Mouse (Mus musculus) MEL (cell line): ENCODE data around the gene Slc29a1. TPM values are rescaled to one million over a fixed set of nuclear protein-coding genes. Genes with fewer than 3 reads are reported as not detected.

ENCODE experiments used
- DNase-seq: peaks from one replicate; pipeline ENCODE4 v3.0.0; 2011; ENCODE audit warnings: low read depth, low spot score
- H3K27ac ChIP-seq: 2 replicates; pipeline ENCODE4 v1.5.1; 2012; ENCODE audit warnings: low read depth, mild to moderate bottlenecking, control low read depth, low read length, moderate library complexity; ENCODE audit not compliant: control insufficient read depth
- H3K27me3 ChIP-seq, 2 experiments: fragments of 150-350 bp in 1 of 2; sonication (generic) in 1 of 2; 2 replicates each; pipeline ENCODE4 v1.6.1; 2012; ENCODE audit warnings: low read length in 2 of 2, mild to moderate bottlenecking in 2 of 2, improper control_type of control experiment in 1 of 2, moderate library complexity in 1 of 2; ENCODE audit not compliant: insufficient read depth in 2 of 2, control insufficient read depth in 1 of 2
- H3K36me3 ChIP-seq, 2 experiments: 2 replicates each; pipeline ENCODE4 v1.6.1; 2012 to 2014; ENCODE audit warnings: low read length in 2 of 2, improper control_type of control experiment in 1 of 2, inconsistent platforms in 1 of 2, mild to moderate bottlenecking in 1 of 2; ENCODE audit not compliant: insufficient read depth in 2 of 2, control insufficient read depth in 1 of 2
- H3K4me1 ChIP-seq, 2 experiments: fragments of 150-350 bp in 1 of 2; sonication (generic) in 1 of 2; 2 replicates each; pipeline ENCODE4 v1.6.1; 2012; ENCODE audit warnings: low read length in 2 of 2, improper control_type of control experiment in 1 of 2, mild to moderate bottlenecking in 1 of 2; ENCODE audit not compliant: insufficient read depth in 2 of 2, control insufficient read depth in 1 of 2
- H3K4me3 ChIP-seq, 2 experiments: fragments of 150-350 bp in 1 of 2; sonication (generic) in 1 of 2; 2 replicates each; pipeline ENCODE4 v1.5.1; 2012; ENCODE audit warnings: low read depth in 2 of 2, low read length in 2 of 2, mild to moderate bottlenecking in 2 of 2, moderate library complexity in 2 of 2, control low read depth in 1 of 2, improper control_type of control experiment in 1 of 2; ENCODE audit not compliant: control insufficient read depth in 1 of 2, insufficient read depth in 1 of 2
- H3K79me2 ChIP-seq: 2 replicates; pipeline ENCODE4 v1.6.1; 2012; ENCODE audit warnings: mild to moderate bottlenecking, low read length, moderate library complexity; ENCODE audit not compliant: control insufficient read depth, poor library complexity, insufficient read depth
- H3K9ac ChIP-seq: 2 replicates; pipeline ENCODE4 v1.6.1; 2012; ENCODE audit warnings: low read depth, mild to moderate bottlenecking, control low read depth, low read length, moderate library complexity; ENCODE audit not compliant: control insufficient read depth, poor library complexity, severe bottlenecking
- H3K9me3 ChIP-seq: fragments of 150-350 bp; sonication (generic); replicated peaks from 2 replicates; pipeline ENCODE4 v1.6.1; 2012; ENCODE audit warnings: mild to moderate bottlenecking, low read length, improper control_type of control experiment, moderate library complexity; ENCODE audit not compliant: insufficient read depth
- BHLHE40 ChIP-seq: IDR thresholded peaks from 2 replicates; pipeline ENCODE4 v1.6.1; 2012; ENCODE audit warnings: low read depth, mild to moderate bottlenecking, inconsistent platforms, low read length, improper control_type of control experiment, borderline replicate concordance
- CHD1 ChIP-seq: IDR thresholded peaks from 2 replicates; pipeline ENCODE4 v1.6.1; 2012; ENCODE audit warnings: low read depth, mild to moderate bottlenecking, inconsistent platforms, low read length, improper control_type of control experiment
- CHD2 ChIP-seq: IDR thresholded peaks from 2 replicates; pipeline ENCODE4 v1.6.1; 2011; ENCODE audit warnings: low read length, improper control_type of control experiment
- E2F4 ChIP-seq: IDR thresholded peaks from 2 replicates; pipeline ENCODE4 v1.6.1; 2011; ENCODE audit warnings: low read depth, low read length, improper control_type of control experiment, borderline replicate concordance
- ELF1 ChIP-seq: IDR thresholded peaks from 2 replicates; pipeline ENCODE4 v1.6.1; 2014; ENCODE audit warnings: low read depth, mild to moderate bottlenecking, inconsistent platforms, low read length, improper control_type of control experiment, moderate library complexity
- EP300 ChIP-seq, 2 experiments: IDR thresholded peaks; 2 replicates each; pipeline ENCODE4 v1.6.1; 2011; ENCODE audit warnings: improper control_type of control experiment in 2 of 2, low read length in 2 of 2, low read depth in 1 of 2, mild to moderate bottlenecking in 1 of 2
- ETS1 ChIP-seq: IDR thresholded peaks from 2 replicates; pipeline ENCODE4 v1.6.1; 2012; ENCODE audit warnings: low read depth, mild to moderate bottlenecking, inconsistent platforms, low read length, improper control_type of control experiment, moderate library complexity
- GABPA ChIP-seq: IDR thresholded peaks from 2 replicates; pipeline ENCODE4 v1.6.1; 2012; ENCODE audit warnings: low read depth, mild to moderate bottlenecking, inconsistent platforms, low read length, improper control_type of control experiment, moderate library complexity
- GATA1 ChIP-seq: IDR thresholded peaks from 2 replicates; pipeline ENCODE4 v1.6.1; 2011; ENCODE audit warnings: low read depth, low read length, improper control_type of control experiment
- HCFC1 ChIP-seq: IDR thresholded peaks from 2 replicates; pipeline ENCODE4 v1.6.1; 2012; ENCODE audit warnings: low read depth, mild to moderate bottlenecking, inconsistent platforms, low read length, improper control_type of control experiment, moderate library complexity
- JUND ChIP-seq: IDR thresholded peaks from 2 replicates; pipeline ENCODE4 v1.6.1; 2011; ENCODE audit warnings: low read depth, mild to moderate bottlenecking, improper control_type of control experiment, low read length
- KAT2A ChIP-seq: conservative IDR thresholded peaks from 2 replicates; pipeline ENCODE4 v1.6.1; 2012; ENCODE audit warnings: low read depth, low read length, improper control_type of control experiment, inconsistent platforms
- MAFK ChIP-seq: IDR thresholded peaks from 2 replicates; pipeline ENCODE4 v1.6.1; 2011; ENCODE audit warnings: low read depth, mild to moderate bottlenecking, low read length, improper control_type of control experiment, borderline replicate concordance
- MAX ChIP-seq: IDR thresholded peaks from 2 replicates; pipeline ENCODE4 v1.6.1; 2011; ENCODE audit warnings: low read length, improper control_type of control experiment
- MAZ ChIP-seq: IDR thresholded peaks from 2 replicates; pipeline ENCODE4 v1.6.1; 2012; ENCODE audit warnings: low read depth, mild to moderate bottlenecking, inconsistent platforms, low read length, improper control_type of control experiment
- MXI1 ChIP-seq: IDR thresholded peaks from 2 replicates; pipeline ENCODE4 v1.6.1; 2011; ENCODE audit warnings: mild to moderate bottlenecking, low read depth, low read length, improper control_type of control experiment
- MYC ChIP-seq: IDR thresholded peaks from 2 replicates; pipeline ENCODE4 v1.6.1; 2011; ENCODE audit warnings: low read depth, mild to moderate bottlenecking, low read length, improper control_type of control experiment, moderate library complexity
- NELFE ChIP-seq: IDR thresholded peaks from 2 replicates; pipeline ENCODE4 v1.6.1; 2011; ENCODE audit warnings: low read depth, low read length, improper control_type of control experiment
- NRF1 ChIP-seq: IDR thresholded peaks from 2 replicates; pipeline ENCODE4 v1.6.1; 2014; ENCODE audit warnings: low read depth, mild to moderate bottlenecking, inconsistent platforms, low read length, improper control_type of control experiment, moderate library complexity; ENCODE audit not compliant: poor library complexity, insufficient read depth, severe bottlenecking
- POLR2A ChIP-seq, 2 experiments: IDR thresholded peaks; 2 replicates each; pipeline ENCODE4 v1.6.1; 2011 to 2012; ENCODE audit warnings: low read length in 2 of 2, mild to moderate bottlenecking in 2 of 2, control low read depth in 1 of 2, improper control_type of control experiment in 1 of 2, low read depth in 1 of 2, moderate library complexity in 1 of 2; ENCODE audit not compliant: control insufficient read depth in 1 of 2, insufficient read depth in 1 of 2, poor library complexity in 1 of 2
- POLR2AphosphoS2 ChIP-seq: IDR thresholded peaks from 2 replicates; pipeline ENCODE4 v1.6.1; 2011; ENCODE audit warnings: low read length, improper control_type of control experiment
- POLR2AphosphoS5 ChIP-seq: IDR thresholded peaks from 2 replicates; pipeline ENCODE4 v1.6.1; 2012; ENCODE audit warnings: low read depth, borderline replicate concordance, mild to moderate bottlenecking, inconsistent platforms, low read length, moderate library complexity, mixed read lengths
- RAD21 ChIP-seq: IDR thresholded peaks from 2 replicates; pipeline ENCODE4 v1.6.1; 2011; ENCODE audit warnings: mild to moderate bottlenecking, low read depth, low read length, improper control_type of control experiment
- RCOR1 ChIP-seq: IDR thresholded peaks from 2 replicates; pipeline ENCODE4 v1.6.1; 2012; ENCODE audit warnings: low read depth, mild to moderate bottlenecking, inconsistent platforms, low read length, improper control_type of control experiment
- SIN3A ChIP-seq: IDR thresholded peaks from 2 replicates; pipeline ENCODE4 v1.6.1; 2012; ENCODE audit warnings: low read length, improper control_type of control experiment, inconsistent platforms
- TAL1 ChIP-seq: IDR thresholded peaks from 2 replicates; pipeline ENCODE4 v1.6.1; 2012; ENCODE audit warnings: mild to moderate bottlenecking, inconsistent platforms, low read length, moderate library complexity, mixed read lengths
- TBP ChIP-seq: IDR thresholded peaks from 2 replicates; pipeline ENCODE4 v1.8.0; 2011; ENCODE audit warnings: low read depth, low read length, improper control_type of control experiment
- TCF12 ChIP-seq: IDR thresholded peaks from 2 replicates; pipeline ENCODE4 v1.6.1; 2014; ENCODE audit warnings: low read depth, mild to moderate bottlenecking, inconsistent platforms, low read length, improper control_type of control experiment, moderate library complexity
- USF1 ChIP-seq: IDR thresholded peaks from 2 replicates; pipeline ENCODE4 v1.6.1; 2014; ENCODE audit warnings: low read depth, mild to moderate bottlenecking, inconsistent platforms, low read length, improper control_type of control experiment, moderate library complexity
- USF2 ChIP-seq, 2 experiments: IDR thresholded peaks; 2 replicates each; pipeline ENCODE4 v1.6.1; 2011 to 2012; ENCODE audit warnings: improper control_type of control experiment in 2 of 2, low read length in 2 of 2, borderline replicate concordance in 1 of 2, inconsistent platforms in 1 of 2, low read depth in 1 of 2, mild to moderate bottlenecking in 1 of 2; ENCODE audit not compliant: insufficient read depth in 1 of 2
- ZKSCAN1 ChIP-seq: IDR thresholded peaks from 2 replicates; pipeline ENCODE4 v1.6.1; 2012; ENCODE audit warnings: low read depth, mild to moderate bottlenecking, inconsistent platforms, low read length, improper control_type of control experiment, moderate library complexity
- ZMIZ1 ChIP-seq: IDR thresholded peaks from 2 replicates; pipeline ENCODE4 v1.6.1; 2012; ENCODE audit warnings: low read depth, mild to moderate bottlenecking, inconsistent platforms, low read length, improper control_type of control experiment, moderate library complexity
- ZNF384 ChIP-seq: IDR thresholded peaks from 2 replicates; pipeline ENCODE4 v1.6.1; 2012; ENCODE audit warnings: low read depth, mild to moderate bottlenecking, inconsistent platforms, low read length, improper control_type of control experiment
- polyA plus RNA-seq, 2 experiments: library from polyadenylated mRNA; stranded (reverse) in 1 of 2; unstranded in 1 of 2; fragments of >175 nt in 1 of 2; fragments of >200 nt in 1 of 2; gene quantifications; 2 replicates each; pipeline versions ENCODE4 v1.2.1 to v1.2.4; 2012; ENCODE audit warnings: low replicate concordance in 2 of 2, low read depth in 1 of 2; ENCODE audit not compliant: insufficient read length in 2 of 2, insufficient read depth in 1 of 2, missing spikeins in 1 of 2
- total RNA-seq: library from RNA; depleted of rRNA; stranded (reverse); fragments of 300-350 nt; gene quantifications from 2 replicates; pipeline ENCODE4 v1.2.3, GENCODE M21; 2012

Slc29a1 gene
- total and polyA plus RNA-seq, 3 experiments = 238 to 341 TPM; not detected in 1

GRCm38 (mm10) chr17:45573780-45574123, 25.7 kb downstream of the Slc29a1 start:
- H3K4me1 ChIP-seq = peaks cover 6 to 35% of the 10 kb centered on the region in 2 experiments
- DNase-seq = peak; percentile 98
- peaks cover 38% of the 10 kb centered on the region for H3K79me2 ChIP-seq
- H3K36me3 ChIP-seq = peaks cover 23 to 30% of the 10 kb centered on the region in 2 experiments
- no peaks in the 10 kb centered on the region for H3K9me3 ChIP-seq
- peak overlapping the region; percentile 80 for H3K27ac ChIP-seq
- peak; percentile 97 for TF ChIP-seq ZNF384
- TF ChIP-seq ELF1 = peak; percentile 42; the same call in 1 of the 2 replicates
- TF ChIP-seq ZMIZ1 = no peak
- peak; percentile 86 for TF ChIP-seq ETS1
- TF ChIP-seq HCFC1 = peak; percentile 76
- TF ChIP-seq USF1 = no peak; the same call in 1 of the 2 replicates
- peak; percentile 43; the same call in 1 of the 2 replicates for TF ChIP-seq E2F4
- no peak for TF ChIP-seq RAD21
- peak; percentile 99 for TF ChIP-seq MAZ
- TF ChIP-seq MXI1 = peak; percentile 44; the same call in 1 of the 2 replicates
- no peak for TF ChIP-seq ZKSCAN1
- no peak for TF ChIP-seq TAL1
- 0 out of 2 replicates have a peak, but pooled peaks have one; percentile 10 for TF ChIP-seq GATA1
- TF ChIP-seq CHD1 = no peak
- 0 out of 2 replicates have a peak, but pooled peaks have one; percentile 38 for TF ChIP-seq MYC
- TF ChIP-seq MAX = no peak; the same call in 1 of the 2 replicates
- peak; percentile 71 for TF ChIP-seq SIN3A
- peak; percentile 93 for TF ChIP-seq TBP
- no peak for TF ChIP-seq MAFK
- 0 out of 2 replicates have a peak, but pooled peaks have one; percentile 15 for TF ChIP-seq NRF1
- TF ChIP-seq JUND = no peak
- peak; percentile 44; the same call in 1 of the 2 replicates for TF ChIP-seq CHD2
- peak; percentile 62 for TF ChIP-seq NELFE
- TF ChIP-seq BHLHE40 = peak; percentile 30; the same call in 1 of the 2 replicates
- TF ChIP-seq GABPA = no peak
- TF ChIP-seq POLR2AphosphoS5 = no peak
- TF ChIP-seq POLR2A (IDR thresholded peaks at IDR 0.05; ENCODE audit: control insufficient read depth in 1 of 2, insufficient read depth in 1 of 2, low read depth in 1 of 2, low read length in 2 of 2, poor library complexity in 1 of 2) = peak in 1 of 2 experiments; percentile 50; a peak in 3 of 4 replicates
- TF ChIP-seq TCF12 = peak; percentile 79
- peak; percentile 84 for TF ChIP-seq KAT2A
- TF ChIP-seq EP300 (IDR thresholded peaks at IDR 0.05; ENCODE audit: low read depth in 1 of 2, low read length in 2 of 2) = peak in 1 of 2 experiments; percentile 38; a peak in 1 of 4 replicates
- TF ChIP-seq RCOR1 = 0 out of 2 replicates have a peak, but pooled peaks have one; percentile 26
- TF ChIP-seq POLR2AphosphoS2 = no peak
- no peak for TF ChIP-seq USF2 (IDR thresholded peaks at IDR 0.05; ENCODE audit: borderline replicate concordance in 1 of 2, insufficient read depth in 1 of 2, low read depth in 1 of 2, low read length in 2 of 2)
- peak overlapping the region; percentile 65 to 96 for H3K4me3 ChIP-seq
- H3K27me3 ChIP-seq = no peaks in the 10 kb centered on the region
- peak overlapping the region; percentile 94 for H3K9ac ChIP-seq
